Mouse (Mus musculus) forebrain, embryonic 10.5 days (tissue): Measurements from ENCODE around the gene Limk1. TPM values are rescaled to one million over a fixed set of nuclear protein-coding genes. Genes with fewer than 3 reads are reported as not detected.

ENCODE experiments used
- DNase-seq: peaks from one replicate; pipeline ENCODE4 v3.0.0-alpha.2; 2017; ENCODE audit warnings: low spot score; ENCODE audit errors: extremely low spot score
- H3K27ac ChIP-seq: fragments of 300-500 bp; sonication (generic); 2 replicates; pipeline ENCODE4 v1.5.1; 2016; ENCODE audit warnings: mild to moderate bottlenecking
- H3K27me3 ChIP-seq: fragments of 300-500 bp; sonication (generic); 2 replicates; pipeline ENCODE4 v1.6.1; 2016; ENCODE audit warnings: mild to moderate bottlenecking; ENCODE audit not compliant: poor library complexity, severe bottlenecking
- H3K36me3 ChIP-seq: fragments of 300-500 bp; sonication (generic); replicated peaks from 2 replicates; pipeline ENCODE4 v1.6.1; 2016; ENCODE audit warnings: mild to moderate bottlenecking, moderate library complexity
- H3K4me1 ChIP-seq: fragments of 300-500 bp; sonication (generic); 2 replicates; pipeline ENCODE4 v1.6.1; 2016
- H3K4me3 ChIP-seq: fragments of 300-500 bp; sonication (generic); 2 replicates; pipeline ENCODE4 v1.5.1; 2016; ENCODE audit warnings: mild to moderate bottlenecking, moderate library complexity
- H3K9me3 ChIP-seq: fragments of 300-500 bp; sonication (generic); 2 replicates; pipeline ENCODE4 v1.6.1; 2016; ENCODE audit warnings: mild to moderate bottlenecking, moderate library complexity
- WGBS: fragments of 180-500 bp; shearing (Covaris S2); methylation state at CpG from one replicate; pipeline ENCODE4 v1.1.7; 2016; 5-methylcytosine and 5-hydroxymethylcytosine counted together
- polyA plus RNA-seq: library from polyadenylated mRNA; unstranded; fragments of >200 nt; fragmentation: Nextera tagmentation; extraction: Ambion mirVana; gene quantifications from 2 replicates; pipeline ENCODE4 v1.2.1, GENCODE M21; 2016

Limk1 gene
- polyA plus RNA-seq, 1 experiment from 2014 or later, result 7.1 TPM

GRCm38 (mm10) chr5:134614802-134615201, 73.6 kb downstream of the Limk1 start, which contains the start of gene Lat2:
Gene Lat2 (minus strand): TSS chr5:134615025.
- H3K4me1 ChIP-seq, result peaks cover 4% of the 10 kb centered on the region; the same call in 1 of the 2 replicates
- H3K9me3 ChIP-seq, result no peaks in the 10 kb centered on the region
- H3K4me3 ChIP-seq, result no peak within 1 kb of the TSS
- no peak within 1 kb of the TSS for H3K27ac ChIP-seq
- DNase-seq, result no peak
- H3K27me3 ChIP-seq, result no peaks in the 10 kb centered on the region
- peaks cover 58% of the 10 kb centered on the region for H3K36me3 ChIP-seq
- 93% methylated on average over 7 of the region's 7 CpGs for WGBS

- H3K4me1 ChIP-seq, result peaks cover 4% of the 10 kb centered on the region; the same call in 1 of the 2 replicates
- no peak overlapping the region for H3K27ac ChIP-seq
- H3K27me3 ChIP-seq, result no peaks in the 10 kb centered on the region
- DNase-seq, result no peak
- H3K9me3 ChIP-seq, result no peaks in the 10 kb centered on the region
- H3K4me3 ChIP-seq, result no peak overlapping the region
- H3K36me3 ChIP-seq, result peaks cover 53% of the 10 kb centered on the region
- WGBS, result 91% methylated on average over 8 of the region's 8 CpGs
Observed at GRCm38 (mm10) chr5:134614296-134614695, 74.1 kb downstream of the Limk1 start.

- Histone ChIP-seq H3K27ac (no peak overlapping the region), H3K4me1 (peaks cover 4% of the 10 kb centered on the region; the same call in 1 of the 2 replicates), H3K27me3 (no peaks in the 10 kb centered on the region), H3K4me3 (no peak overlapping the region), H3K9me3 (no peaks in the 10 kb centered on the region), H3K36me3 (peaks cover 47% of the 10 kb centered on the region)
- 86% methylated on average over 9 of the region's 9 CpGs for WGBS
- DNase-seq, result no peak
Observed at GRCm38 (mm10) chr5:134613727-134614126, 74.7 kb downstream of the Limk1 start.

GRCm38 (mm10) chr5:134611810-134612521, 76.4 kb downstream of the Limk1 start:
- no peaks in the 10 kb centered on the region for H3K27me3 ChIP-seq
- H3K9me3 ChIP-seq, result no peaks in the 10 kb centered on the region
- H3K4me1 ChIP-seq, result peaks cover 4% of the 10 kb centered on the region; the same call in 1 of the 2 replicates
- no peak overlapping the region for H3K27ac ChIP-seq
- DNase-seq, result no peak
- 86% methylated on average over 8 of the region's 8 CpGs for WGBS
- H3K4me3 ChIP-seq, result no peak overlapping the region
- peaks cover 29% of the 10 kb centered on the region for H3K36me3 ChIP-seq

- WGBS, result 85% methylated on average over 12 of the region's 12 CpGs
- Histone ChIP-seq H3K27ac (no peak overlapping the region), H3K36me3 (peaks cover 13% of the 10 kb centered on the region), H3K4me3 (no peak overlapping the region), H3K4me1 (peaks cover 4% of the 10 kb centered on the region; the same call in 1 of the 2 replicates), H3K27me3 (no peaks in the 10 kb centered on the region), H3K9me3 (no peaks in the 10 kb centered on the region)
- DNase-seq, result no peak
Observed at GRCm38 (mm10) chr5:134609916-134610643, 78.3 kb downstream of the Limk1 start.

- peaks cover 6% of the 10 kb centered on the region; the same call in 1 of the 2 replicates for H3K36me3 ChIP-seq
- no peak overlapping the region for H3K27ac ChIP-seq
- H3K4me1 ChIP-seq, result peaks cover 2% of the 10 kb centered on the region; the same call in 1 of the 2 replicates
- 76% methylated on average over 5 of the region's 5 CpGs for WGBS
- DNase-seq, result no peak
- H3K27me3 ChIP-seq, result no peaks in the 10 kb centered on the region
- no peaks in the 10 kb centered on the region for H3K9me3 ChIP-seq
- H3K4me3 ChIP-seq, result no peak overlapping the region
Observed at GRCm38 (mm10) chr5:134607121-134607520, 81.3 kb downstream of the Limk1 start.

GRCm38 (mm10) chr5:134606314-134606713, 82.1 kb downstream of the Limk1 start:
- H3K9me3 ChIP-seq, result no peaks in the 10 kb centered on the region
- no peak overlapping the region for H3K4me3 ChIP-seq
- H3K27ac ChIP-seq, result no peak overlapping the region

More at GRCm38 (mm10) chr5:134606314-134606713, 82.1 kb downstream of the Limk1 start:
- no peak for DNase-seq
- Histone ChIP-seq H3K36me3 (peaks cover 8% of the 10 kb centered on the region; the same call in 1 of the 2 replicates), H3K27me3 (no peaks in the 10 kb centered on the region), H3K4me1 (no peaks in the 10 kb centered on the region)

Other genes starting within 250 kb of the Limk1 start
- gene Gtf2ird1, start 231.9 kb downstream of the Limk1 start, polyA plus RNA-seq, result 92.6 and 98.9 TPM in 2 replicates
- gene Clip2, start 136.2 kb downstream of the Limk1 start, polyA plus RNA-seq, result 4.2 and 4.5 TPM in 2 replicates
- gene Syna, start 128.4 kb downstream of the Limk1 start, polyA plus RNA-seq, result 0.10 TPM in 1 of 2 replicates, not detected in the other
- 440 and 447 TPM in 2 replicates for gene Rfc2, start 107.2 kb downstream of the Limk1 start, polyA plus RNA-seq
- gene Lat2, start 73.6 kb downstream of the Limk1 start, polyA plus RNA-seq, result 2.8 and 4.2 TPM in 2 replicates
- 571 and 588 TPM in 2 replicates for gene Eif4h, start 49.1 kb downstream of the Limk1 start, polyA plus RNA-seq
- 1.3 TPM in 2 replicates for gene Eln, start 58.7 kb upstream of the Limk1 start, polyA plus RNA-seq
- gene Tmem270, start 218.1 kb upstream of the Limk1 start, polyA plus RNA-seq, result not detected in 2 replicates
- 2.0 and 4.9 TPM in 2 replicates for gene Cldn13, start 226.9 kb upstream of the Limk1 start, polyA plus RNA-seq
- 10.3 and 11.8 TPM in 2 replicates for gene Mettl27, start 243.8 kb upstream of the Limk1 start, polyA plus RNA-seq